Mouse (Mus musculus) kidney, postnatal 36 days (tissue): ENCODE results near the gene Mob3c.

Experiments used
- DNase-seq, 2 experiments: peaks; one replicate each; pipeline ENCODE4 v3.0.0; 2021 to 2022; ENCODE audit warnings: mixed read lengths in 2 of 2

The Mob3c gene

GRCm38 (mm10) chr4:115882195-115882594 is 54.3 kb downstream of the Mob3c start:
- DNase-seq, result no peak

GRCm38 (mm10) chr4:115884022-115884421 is 56.1 kb downstream of the Mob3c start, which contains the start of gene Kncn:
Gene Kncn (plus strand): TSS chr4:115884400.
- DNase-seq, result peak in 1 of 2 experiments; percentile 19
